Mouse (Mus musculus) ES-Bruce4 (cell line): Measurements from ENCODE around the gene Nrcam.

Experiments
- CTCF ChIP-seq: IDR thresholded peaks from one replicate; pipeline ENCODE4 v1.8.1; 2011; ENCODE audit warnings: low read depth, low read length
- EP300 ChIP-seq: IDR thresholded peaks from 2 replicates; pipeline ENCODE4 v1.6.1; 2011; ENCODE audit warnings: low read depth, low read length; ENCODE audit not compliant: insufficient read depth
- POLR2A ChIP-seq: IDR thresholded peaks from one replicate; pipeline ENCODE4 v1.8.1; 2011; ENCODE audit warnings: low read length; ENCODE audit not compliant: insufficient read depth

DNA sequence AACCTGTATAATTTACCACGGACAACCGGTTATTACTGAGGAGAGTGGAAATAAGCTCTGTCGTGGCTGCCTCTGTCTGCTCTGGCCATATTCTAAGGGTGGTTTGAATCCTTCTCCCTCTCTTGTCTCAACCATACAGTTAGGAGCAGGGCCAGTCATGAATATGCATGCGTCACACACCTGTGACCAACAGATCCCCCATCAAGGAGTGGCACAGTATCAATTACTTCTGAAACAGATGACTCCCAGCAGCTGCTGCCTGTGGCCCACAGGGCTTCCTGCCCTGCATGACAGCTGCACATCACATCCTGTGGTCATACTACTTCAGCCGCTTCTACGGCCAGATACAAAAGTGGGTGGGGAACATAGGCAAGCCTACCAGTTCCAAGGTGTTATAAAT, 15.4 kb downstream of the Nrcam start:
- TF ChIP-seq EP300 (no peak), CTCF (no peak), POLR2A (no peak)
